Mouse (Mus musculus) olfactory bulb, adult 2 months (tissue): ENCODE measurements around the gene Tubgcp6. TPM values are rescaled to one million over a fixed set of nuclear protein-coding genes. Genes with fewer than 3 reads are reported as not detected.
A peak's percentile ranks its signal among the peaks of the same experiment; 100 is the strongest.

Source experiments
- H3K27ac ChIP-seq: fragments of 200-500 bp; 2 replicates; pipeline ENCODE4 v1.5.1; 2012; ENCODE audit warnings: low read depth, low read length; ENCODE audit not compliant: insufficient read depth
- H3K4me1 ChIP-seq: fragments of 200-500 bp; 2 replicates; pipeline ENCODE4 v1.6.1; 2012; ENCODE audit warnings: low read length; ENCODE audit not compliant: control insufficient read depth, insufficient read depth
- H3K4me3 ChIP-seq: fragments of 200-500 bp; 2 replicates; pipeline ENCODE4 v1.5.1; 2012; ENCODE audit warnings: mild to moderate bottlenecking, low read depth, low read length, moderate library complexity; ENCODE audit not compliant: insufficient read depth
- CTCF ChIP-seq: fragments of 200-500 bp; IDR thresholded peaks from 2 replicates; pipeline ENCODE4 v1.5.1; 2012; ENCODE audit warnings: low read depth, mild to moderate bottlenecking, low read length, moderate library complexity; ENCODE audit not compliant: insufficient read depth
- POLR2A ChIP-seq: fragments of 200-500 bp; IDR thresholded peaks from 2 replicates; pipeline ENCODE4 v1.6.1; 2012; ENCODE audit warnings: mild to moderate bottlenecking, low read depth, low read length, moderate library complexity; ENCODE audit not compliant: insufficient read depth
- WGBS: fragments of 180-500 bp; shearing (Covaris S2); methylation state at CpG from one replicate; pipeline ENCODE4 v1.1.7; 2018; 5-methylcytosine and 5-hydroxymethylcytosine counted together
- polyA plus RNA-seq: library from polyadenylated mRNA; stranded (reverse); fragments of >200 nt; gene quantifications from 2 replicates; pipeline ENCODE4 v1.2.4, GENCODE M21; 2012; ENCODE audit warnings: low replicate concordance; ENCODE audit not compliant: missing spikeins, insufficient read depth, insufficient read length

Tubgcp6 gene
- polyA plus RNA-seq, 1 experiment: 77.8 TPM

DNA sequence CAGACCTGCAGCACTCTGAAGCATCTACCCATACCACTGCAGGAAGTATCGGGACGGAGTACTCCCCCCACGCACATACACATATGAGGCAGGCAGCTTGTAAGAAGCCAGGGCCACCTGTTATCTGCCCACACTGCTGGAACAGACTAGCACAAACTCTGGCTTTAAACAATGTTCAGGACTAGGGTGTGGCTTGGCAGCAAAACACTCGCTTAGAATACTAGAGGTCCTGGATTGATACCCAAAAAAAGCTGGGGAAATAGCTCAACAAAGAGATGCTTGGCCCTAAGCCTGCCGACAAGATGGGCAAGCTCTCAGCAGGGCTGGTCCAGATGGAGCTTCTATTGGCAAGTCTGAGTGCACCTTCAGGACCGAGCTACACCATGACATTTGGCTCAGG, 59.4 kb downstream of the Tubgcp6 start:
- Histone ChIP-seq H3K4me3 (no peak overlapping the region), H3K27ac (no peak overlapping the region), H3K4me1 (peaks cover 20% of the 10 kb centered on the region)
- WGBS: 68% methylated on average over 6 of the region's 6 CpGs
- TF ChIP-seq CTCF (no peak), POLR2A (no peak)

DNA sequence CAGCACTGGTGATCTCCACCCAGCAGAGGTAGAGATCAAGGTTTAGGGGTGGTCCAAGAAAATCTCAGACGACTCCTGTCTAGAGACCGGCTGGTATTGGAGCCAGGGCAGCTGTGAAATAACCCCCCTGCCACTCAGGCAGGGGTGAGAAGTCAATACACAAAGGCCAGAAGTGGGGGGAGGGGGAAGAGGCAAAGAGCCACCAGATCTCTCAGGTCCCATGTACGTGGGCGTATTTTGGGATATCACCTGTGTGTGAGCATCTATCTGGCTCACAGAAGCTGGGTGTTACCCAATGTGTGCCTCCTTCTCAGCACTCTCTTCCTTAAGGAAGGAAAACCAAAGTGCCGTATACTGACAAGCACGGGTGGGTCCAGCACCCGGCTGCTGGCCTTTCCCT, 59.9 kb downstream of the Tubgcp6 start:
- 83% methylated on average over 7 of the region's 7 CpGs for WGBS
- peaks cover 18% of the 10 kb centered on the region for H3K4me1 ChIP-seq
- no peak overlapping the region for H3K4me3 ChIP-seq
- H3K27ac ChIP-seq: no peak overlapping the region
- no peak for TF ChIP-seq CTCF
- no peak for TF ChIP-seq POLR2A

DNA sequence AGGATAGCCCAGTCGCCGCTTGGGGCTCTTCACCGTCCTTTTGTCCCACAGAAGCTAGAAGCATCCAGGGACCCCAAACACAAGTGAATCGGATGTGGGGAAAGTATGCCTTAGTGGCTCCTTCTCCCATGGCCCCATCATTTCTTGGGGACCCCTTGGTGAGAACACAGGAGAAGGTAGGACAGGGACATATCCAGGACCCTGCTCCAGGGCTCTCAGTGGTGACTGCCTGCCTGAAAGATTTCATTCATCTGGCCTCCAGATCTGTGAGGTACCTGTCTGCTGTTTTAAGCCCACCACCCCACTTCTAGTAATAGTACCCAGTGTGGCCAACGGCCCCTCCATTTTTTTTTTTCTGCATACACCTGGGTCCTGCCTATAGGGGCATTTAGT, 60.4 kb downstream of the Tubgcp6 start:
- TF ChIP-seq POLR2A (no peak), CTCF (no peak)
- 97% methylated on average over 5 of the region's 5 CpGs for WGBS
- H3K27ac ChIP-seq: no peak overlapping the region
- peaks cover 18% of the 10 kb centered on the region for H3K4me1 ChIP-seq
- no peak overlapping the region for H3K4me3 ChIP-seq

DNA sequence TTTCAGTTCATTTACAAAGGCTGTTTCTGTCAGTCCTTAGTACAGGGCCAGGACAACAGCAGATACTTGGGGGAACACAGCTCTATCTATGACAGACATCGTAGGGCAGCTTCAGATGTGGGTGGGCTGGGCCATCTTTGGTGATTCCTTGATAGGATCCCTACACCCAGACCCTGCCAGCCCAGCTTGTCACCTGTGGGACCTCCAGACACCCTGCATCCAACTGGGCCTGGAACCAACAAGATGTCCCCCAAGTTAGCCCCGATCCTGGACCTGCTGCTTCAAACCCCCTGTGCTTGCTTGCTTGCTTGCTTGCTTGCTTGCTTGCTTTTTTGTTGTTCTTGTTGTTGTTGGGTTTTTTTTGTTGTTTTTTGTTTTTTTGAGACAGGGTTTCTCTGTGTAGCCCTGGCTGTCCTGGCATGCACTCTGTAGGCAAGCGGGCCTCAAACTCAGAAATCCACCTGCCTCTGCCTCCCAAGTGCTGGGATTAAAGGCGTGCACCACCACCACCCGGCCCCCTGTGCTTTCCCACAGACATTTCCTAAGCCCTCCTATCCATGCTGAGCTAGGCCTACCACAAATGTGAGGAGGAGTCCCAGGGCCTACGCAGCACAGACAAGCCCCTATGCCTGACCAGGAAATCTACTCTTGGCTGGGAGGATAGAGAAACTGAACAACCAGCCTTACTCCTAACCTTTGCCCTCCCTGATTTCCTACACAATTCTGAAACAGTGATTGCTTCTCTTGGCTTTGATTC, 61.0 kb downstream of the Tubgcp6 start:
- no peak overlapping the region for H3K4me3 ChIP-seq
- TF ChIP-seq POLR2A (no peak), CTCF (no peak)
- no peak overlapping the region for H3K27ac ChIP-seq
- peaks cover 18% of the 10 kb centered on the region for H3K4me1 ChIP-seq
- WGBS: 96% methylated on average over 6 of the region's 6 CpGs

DNA sequence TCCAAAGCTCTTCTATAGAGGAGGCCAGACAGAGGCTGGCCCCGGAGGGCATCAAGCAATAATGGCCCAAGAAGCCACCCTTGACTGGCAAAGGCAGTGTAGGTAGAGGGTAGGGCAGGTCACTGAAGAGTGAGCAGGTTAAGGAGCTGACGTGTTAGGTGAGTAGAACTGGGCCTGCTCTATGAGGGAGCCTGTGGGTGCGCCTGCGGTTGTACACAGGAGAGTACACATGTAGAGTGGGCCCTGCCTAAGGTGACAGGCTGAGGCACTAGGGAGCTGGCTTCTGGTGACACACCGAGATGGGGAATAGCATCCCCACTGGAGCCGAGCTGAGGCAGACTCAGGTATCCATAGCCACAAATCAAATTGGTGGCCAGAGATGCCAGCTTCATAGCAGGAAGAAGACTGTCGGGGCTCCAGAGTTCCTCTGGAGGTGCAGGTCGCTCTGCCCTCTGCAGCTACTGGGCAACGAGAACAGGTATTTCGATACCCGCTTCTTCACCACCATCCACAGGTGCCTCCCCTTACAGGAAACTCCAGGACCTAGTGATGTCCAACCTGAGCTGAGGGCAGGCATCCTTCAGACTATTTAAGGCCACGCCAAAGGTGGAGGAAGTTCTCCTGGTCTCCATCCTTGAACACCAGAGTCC, 62.0 kb downstream of the Tubgcp6 start:
- H3K4me1 ChIP-seq: peaks cover 18% of the 10 kb centered on the region
- WGBS: 91% methylated on average over 12 of the region's 12 CpGs
- no peak for TF ChIP-seq CTCF
- TF ChIP-seq POLR2A: no peak
- H3K4me3 ChIP-seq: peak overlapping the region; percentile 59; the same call in 1 of the 2 replicates
- H3K27ac ChIP-seq: no peak overlapping the region

DNA sequence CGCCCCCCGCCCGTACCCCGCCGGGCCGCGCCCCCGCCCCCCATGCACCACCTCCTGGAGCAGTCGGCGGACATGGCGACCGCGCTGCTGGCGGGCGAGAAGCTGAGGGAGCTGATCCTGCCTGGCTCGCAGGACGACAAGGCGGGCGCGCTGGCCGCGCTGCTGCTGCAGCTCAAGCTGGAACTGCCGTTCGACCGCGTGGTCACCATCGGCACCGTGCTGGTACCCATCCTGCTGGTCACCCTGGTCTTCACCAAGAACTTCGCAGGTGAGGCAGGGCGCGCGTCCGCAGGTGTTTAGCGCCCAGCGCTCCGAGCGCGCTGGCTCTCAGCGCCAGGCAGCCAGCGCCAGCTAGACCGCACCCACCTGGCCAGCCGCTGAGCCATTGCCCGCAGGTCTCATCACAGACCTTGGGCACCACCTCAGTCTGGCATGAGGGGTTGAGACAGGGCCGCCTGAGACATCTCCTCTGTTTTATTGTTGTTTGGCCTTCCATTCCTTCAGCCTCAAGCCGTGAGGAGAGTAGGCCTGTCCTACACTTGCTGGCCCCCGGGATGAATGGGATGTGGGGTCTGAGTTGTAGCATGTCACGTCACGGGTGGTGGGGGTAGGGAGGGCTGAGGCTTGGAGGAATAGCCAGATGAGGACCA, 62.8 kb downstream of the Tubgcp6 start:
- TF ChIP-seq CTCF (no peak), POLR2A (no peak)
- Histone ChIP-seq H3K27ac (no peak overlapping the region), H3K4me1 (peaks cover 18% of the 10 kb centered on the region), H3K4me3 (peak overlapping the region; percentile 59)
- 1% methylated on average over 47 of the region's 48 CpGs for WGBS

DNA sequence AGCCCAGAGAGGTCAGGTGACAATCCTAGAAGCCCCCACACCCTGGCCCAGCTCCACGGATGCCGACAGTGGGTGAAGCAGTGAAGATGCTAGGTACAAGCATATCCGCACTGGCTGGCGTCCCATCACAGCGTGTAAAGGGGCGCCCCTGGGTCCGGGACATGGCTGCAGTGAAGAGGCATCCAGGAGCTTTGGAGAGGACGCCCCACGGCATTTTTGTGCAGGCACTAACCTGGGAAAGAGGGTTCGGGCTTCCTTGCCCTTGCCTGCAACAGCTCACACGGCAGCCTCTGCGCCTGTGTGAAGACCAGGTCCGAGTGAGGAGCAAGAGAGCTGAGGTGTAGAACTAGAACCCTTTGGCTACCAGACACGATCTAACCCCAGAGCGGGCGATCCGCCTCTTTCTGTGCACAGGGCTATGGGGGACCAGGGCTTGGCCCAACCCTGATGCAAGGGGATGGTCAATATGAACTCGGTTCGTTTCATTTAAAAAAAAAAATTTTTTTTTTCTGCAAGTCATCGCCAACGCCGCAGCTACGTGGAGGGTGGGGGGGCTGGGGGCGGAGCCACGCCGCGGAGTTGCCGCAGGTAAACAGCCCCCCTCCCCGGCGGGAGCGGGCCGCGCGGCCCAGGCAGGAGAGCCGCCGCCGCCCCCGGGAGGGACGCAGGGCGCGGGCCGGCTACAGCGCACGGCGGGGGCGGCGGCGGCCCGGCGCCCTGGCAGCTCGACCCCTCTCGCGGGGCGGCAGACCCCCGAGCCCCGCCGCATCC, 63.6 kb downstream of the Tubgcp6 start, which contains the start of gene Panx2:
Panx2 (plus strand) TSS at position 574 of the 771 bp plus-strand sequence.
- Histone ChIP-seq H3K4me3 (peak within 1 kb of the TSS; percentile 59), H3K27ac (no peak within 1 kb of the TSS), H3K4me1 (peaks cover 18% of the 10 kb centered on the region)
- TF ChIP-seq CTCF: no peak
- TF ChIP-seq POLR2A: no peak
- WGBS: under 1% methylated on average over 53 of the region's 57 CpGs

DNA sequence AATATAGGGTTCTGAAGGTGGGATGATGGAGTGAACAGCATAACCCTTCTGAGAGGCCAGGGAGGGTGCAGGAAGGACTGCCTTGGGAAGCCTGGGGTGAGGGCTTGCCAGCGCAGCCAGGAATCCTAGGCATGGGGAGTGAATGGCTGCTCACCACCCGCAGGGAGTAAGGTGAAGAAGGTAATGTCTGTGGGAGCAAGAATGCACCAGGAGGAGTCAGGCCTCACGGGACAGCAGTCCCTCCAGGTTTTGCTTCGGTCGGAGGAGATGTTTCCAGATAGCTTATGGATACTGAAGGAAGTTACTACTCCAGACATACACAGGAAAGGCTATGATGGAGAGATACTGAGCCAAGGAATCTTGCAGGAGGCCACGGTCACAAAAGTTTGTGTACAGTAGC, 64.2 kb downstream of the Tubgcp6 start:
- TF ChIP-seq POLR2A (no peak), CTCF (no peak)
- Histone ChIP-seq H3K27ac (no peak overlapping the region), H3K4me1 (peaks cover 18% of the 10 kb centered on the region), H3K4me3 (peak overlapping the region; percentile 59; the same call in 1 of the 2 replicates)
- 55% methylated on average over 6 of the region's 6 CpGs for WGBS
